ENCODE assay signal across 8 mouse cellular contexts in the genomic region with DNA sequence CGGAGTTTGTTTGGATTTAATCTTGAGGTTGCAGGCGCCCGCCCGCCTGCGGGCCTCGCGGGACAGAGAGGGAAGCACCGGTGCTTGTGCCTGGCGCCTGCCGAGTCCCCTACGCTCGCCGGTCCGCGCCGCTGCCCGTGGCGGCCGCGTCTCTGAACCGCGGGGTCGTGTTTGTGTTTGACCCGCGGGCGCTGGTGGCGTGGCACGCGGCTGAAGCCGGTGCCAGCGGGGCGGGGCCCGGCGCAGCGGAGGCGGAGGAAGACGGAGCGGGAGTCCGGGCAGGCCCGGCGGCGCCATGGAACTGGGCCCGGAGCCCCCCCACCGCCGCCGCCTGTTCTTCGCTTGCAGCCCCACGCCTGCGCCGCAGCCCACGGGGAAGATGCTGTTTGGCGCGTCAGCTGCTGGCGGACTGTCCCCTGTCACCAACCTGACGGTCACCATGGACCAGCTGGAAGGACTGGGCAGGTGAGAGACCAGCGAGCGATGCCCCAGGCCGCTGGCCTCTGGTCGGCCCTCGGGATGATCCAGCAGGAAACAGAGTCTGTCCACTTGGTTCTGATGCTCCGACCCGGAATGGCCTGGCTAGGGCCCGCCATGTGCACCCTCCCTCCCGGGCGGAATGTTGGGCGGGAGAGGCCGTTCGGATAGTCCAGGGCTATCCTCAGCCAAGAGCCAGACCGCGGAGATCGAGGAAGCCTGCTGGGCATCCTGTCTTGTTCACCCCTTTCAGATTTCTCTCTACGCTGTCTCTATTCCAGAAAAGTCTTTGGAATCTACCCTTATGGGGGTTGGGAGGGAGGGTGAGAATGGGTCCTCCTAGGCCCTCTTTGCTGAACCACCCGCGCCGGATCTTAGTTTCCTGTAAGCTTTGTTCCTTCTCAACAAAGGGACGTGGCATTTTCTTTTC. TPM values are rescaled to one million over a fixed set of nuclear protein-coding genes. Genes with fewer than 3 reads are reported as not detected.
DNase-seq lines count a peak whose midpoint lies in the region; ATAC-seq lines count a peak whose summit lies in the region.

No protein-coding gene starts in this region.

- peak; percentile 43 for DNase-seq in retina, embryonic 14.5 days (ENCODE audit: low spot score)
- no peak for DNase-seq in retina, postnatal 1 day
- DNase-seq in cerebellum, postnatal 10 days = peak; percentile 88 to 91
- peak; percentile 24 to 31 for DNase-seq in frontal cortex, postnatal 14 days (ENCODE audit: low spot score in 2 of 2)
- DNase-seq in induced T-regulatory cell, adult 2 months (ENCODE audit: low read depth) = peak; percentile 56
- peak; percentile 82 for DNase-seq in testis, postnatal 10 days (ENCODE audit: low spot score)

- peak overlapping the region; percentile 87 for H3K9ac ChIP-seq in limb, embryonic 15.5 days
- peak overlapping the region; percentile 92 for H3K9ac ChIP-seq in midbrain, embryonic 13.5 days (replicated peaks)

- peak overlapping the region; percentile 93 for H3K4me3 ChIP-seq in limb, embryonic 15.5 days
- peak overlapping the region; percentile 96 for H3K4me3 ChIP-seq in midbrain, embryonic 13.5 days (replicated peaks)

- peak overlapping the region; percentile 94 for H3K27ac ChIP-seq in limb, embryonic 15.5 days
- peak overlapping the region; percentile 72 for H3K27ac ChIP-seq in midbrain, embryonic 13.5 days

- peaks cover 12% of the 10 kb centered on the region for H3K4me1 ChIP-seq in limb, embryonic 15.5 days
- peaks cover 18% of the 10 kb centered on the region for H3K4me1 ChIP-seq in midbrain, embryonic 13.5 days (replicated peaks)

- ATAC-seq in limb, embryonic 15.5 days (ENCODE audit: insufficient number of reproducible peaks, low FRiP score, low TSS enrichment, low read depth) = peak; percentile 68
- peak; percentile 73 for ATAC-seq in midbrain, embryonic 13.5 days

- no peaks in the 10 kb centered on the region for H3K27me3 ChIP-seq in limb, embryonic 15.5 days
- no peaks in the 10 kb centered on the region for H3K27me3 ChIP-seq in midbrain, embryonic 13.5 days

- under 1% methylated on average over 56 of the region's 76 CpGs for WGBS in limb, embryonic 15.5 days
- 1% methylated on average over 69 of the region's 76 CpGs for WGBS in midbrain, embryonic 13.5 days

- H3K9me3 ChIP-seq in limb, embryonic 15.5 days = no peaks in the 10 kb centered on the region
- no peaks in the 10 kb centered on the region for H3K9me3 ChIP-seq in midbrain, embryonic 13.5 days

- peak overlapping the region; percentile 70 for H3K4me2 ChIP-seq in limb, embryonic 15.5 days
- H3K4me2 ChIP-seq in midbrain, embryonic 13.5 days (replicated peaks) = peak overlapping the region; percentile 90

- peaks cover 25% of the 10 kb centered on the region for H3K36me3 ChIP-seq in limb, embryonic 15.5 days
- peaks cover 29% of the 10 kb centered on the region for H3K36me3 ChIP-seq in midbrain, embryonic 13.5 days

RNA-seq across cellular contexts. Expression of gene Cdc25a, which starts 0.6 kb away (rescaled TPM):
- 25.4 and 27.1 TPM in 2 replicates for polyA plus RNA-seq in limb, embryonic 15.5 days (2015; fragmentation: Nextera tagmentation; extraction: Ambion mirVana)
- polyA plus RNA-seq in midbrain, embryonic 13.5 days (2015; fragmentation: Nextera tagmentation; extraction: Ambion mirVana) = 20.2 and 23.1 TPM in 2 replicates

RNA-seq across cellular contexts. Expression of gene Camp, which starts 26.5 kb away (rescaled TPM):
- polyA plus RNA-seq in limb, embryonic 15.5 days (2015; fragmentation: Nextera tagmentation; extraction: Ambion mirVana) = 2.8 and 3.3 TPM in 2 replicates
- 0.22 and 0.55 TPM in 2 replicates for polyA plus RNA-seq in midbrain, embryonic 13.5 days (2015; fragmentation: Nextera tagmentation; extraction: Ambion mirVana)

RNA-seq across cellular contexts. Expression of gene Nme6, which starts 43.4 kb away (rescaled TPM):
- polyA plus RNA-seq in limb, embryonic 15.5 days (2015; fragmentation: Nextera tagmentation; extraction: Ambion mirVana) = 55.9 and 58.3 TPM in 2 replicates
- polyA plus RNA-seq in midbrain, embryonic 13.5 days (2015; fragmentation: Nextera tagmentation; extraction: Ambion mirVana) = 69.7 and 71.3 TPM in 2 replicates

RNA-seq across cellular contexts. Expression of gene Map4, which starts 55.3 kb away (rescaled TPM):
- 67.1 and 80.0 TPM in 2 replicates for polyA plus RNA-seq in limb, embryonic 15.5 days (2015; fragmentation: Nextera tagmentation; extraction: Ambion mirVana)
- polyA plus RNA-seq in midbrain, embryonic 13.5 days (2015; fragmentation: Nextera tagmentation; extraction: Ambion mirVana) = 127 and 129 TPM in 2 replicates
